8 mouse cellular contexts compared by ENCODE assay signal in genomic region chr5:98180461-98180887, GRCm38 (mm10). TPM values are rescaled to one million over a fixed set of nuclear protein-coding genes. Genes with fewer than 3 reads are reported as not detected.
DNase-seq lines count a peak whose midpoint lies in the region; ATAC-seq lines count a peak whose summit lies in the region.

No protein-coding gene starts in this region.

- H3K36me3 ChIP-seq in kidney, embryonic 15.5 days: no peaks in the 10 kb centered on the region
- H3K36me3 ChIP-seq in hindbrain, embryonic 11.5 days (ENCODE audit: control insufficient read depth, insufficient read depth, low read length): no peaks in the 10 kb centered on the region

- H3K27me3 ChIP-seq in kidney, embryonic 15.5 days: peaks cover 99% of the 10 kb centered on the region
- H3K27me3 ChIP-seq in hindbrain, embryonic 11.5 days (ENCODE audit: control insufficient read depth, insufficient read depth, low read length): peaks cover 20% of the 10 kb centered on the region

- H3K9ac ChIP-seq in kidney, embryonic 15.5 days: no peak overlapping the region
- peak overlapping the region; percentile 16; the same call in 1 of the 2 replicates for H3K9ac ChIP-seq in hindbrain, embryonic 11.5 days (ENCODE audit: low read depth, low read length)

- H3K9me3 ChIP-seq in kidney, embryonic 15.5 days (replicated peaks): no peaks in the 10 kb centered on the region
- H3K9me3 ChIP-seq in hindbrain, embryonic 11.5 days (ENCODE audit: control insufficient read depth, low read length): no peaks in the 10 kb centered on the region

- H3K4me3 ChIP-seq in kidney, embryonic 15.5 days (replicated peaks): peak overlapping the region; percentile 17
- H3K4me3 ChIP-seq in hindbrain, embryonic 11.5 days (ENCODE audit: low read depth, low read length): peak overlapping the region; percentile 37

- no peak overlapping the region for H3K27ac ChIP-seq in kidney, embryonic 15.5 days
- no peak overlapping the region for H3K27ac ChIP-seq in hindbrain, embryonic 11.5 days (ENCODE audit: low read depth, low read length)

- no peak for ATAC-seq in kidney, embryonic 15.5 days (replicated peaks; ENCODE audit: low FRiP score)
- peak; percentile 75 for ATAC-seq in hindbrain, embryonic 11.5 days (ENCODE audit: low FRiP score)
- no peak for ATAC-seq in CD4-positive, CD25-positive, alpha-beta regulatory T cell, adult 4 months
- ATAC-seq in erythroid progenitor cell, adult 5-6 weeks (replicated peaks; ENCODE audit: low FRiP score, poor library complexity, severe bottlenecking): no peak

- DNase-seq in kidney, postnatal 36 days: no peak
- peak; percentile 80 for DNase-seq in cerebellum, adult 9-10 months
- DNase-seq in hindbrain, embryonic 11.5 days (ENCODE audit: low spot score): peak; percentile 81
- peak; percentile 69 for DNase-seq in mesoderm, embryonic 11.5 days (ENCODE audit: low read depth, low spot score)
- DNase-seq in urinary bladder, postnatal 36 days (ENCODE audit: low spot score in 2 of 2): no peak

- H3K4me2 ChIP-seq in kidney, embryonic 15.5 days: peak overlapping the region; percentile 38
- peak overlapping the region; percentile 40 for H3K4me2 ChIP-seq in hindbrain, embryonic 11.5 days (replicated peaks; ENCODE audit: low read depth, low read length)

- under 1% methylated on average over 19 of the region's 19 CpGs for WGBS in kidney, embryonic 15.5 days
- under 1% methylated on average over 19 of the region's 19 CpGs for WGBS in hindbrain, embryonic 11.5 days

- H3K4me1 ChIP-seq in kidney, embryonic 15.5 days: peaks cover 25% of the 10 kb centered on the region
- H3K4me1 ChIP-seq in hindbrain, embryonic 11.5 days (replicated peaks; ENCODE audit: control insufficient read depth, insufficient read depth, low read length): peaks cover 4% of the 10 kb centered on the region

RNA-seq across cellular contexts. Expression of gene Prdm8, which starts 13.5 kb away (rescaled TPM):
- 0.08 TPM in 1 of 2 replicates, not detected in the other for polyA plus RNA-seq in kidney, embryonic 15.5 days (2015; fragmentation: Nextera tagmentation; extraction: Ambion mirVana)
- 2.8 and 2.9 TPM in 2 replicates for polyA plus RNA-seq in hindbrain, embryonic 11.5 days (2014; fragmentation: Nextera tagmentation; extraction: Ambion mirVana)
- not detected for polyA plus RNA-seq in CD4-positive, CD25-positive, alpha-beta regulatory T cell, adult 4 months (2017; shearing (Covaris generic))
- total RNA-seq in erythroid progenitor cell, adult 5-6 weeks (2015; ENCODE audit: low replicate concordance): not detected in 2 replicates
- not detected in 2 replicates for total RNA-seq in erythroid progenitor cell, adult 5-6 weeks (2017; ENCODE audit: low replicate concordance)

Comparison
In these comparisons a context has a peak if more than half of its experiments do, and no peak if none do; other contexts are left out.
1. DNase-seq: peak in cerebellum, adult 9-10 months (single experiment), hindbrain, embryonic 11.5 days (single experiment) and mesoderm, embryonic 11.5 days (single experiment); none in kidney, postnatal 36 days (0 of 2) and urinary bladder, postnatal 36 days (0 of 2).